In genomic region chr6:55012516-55012915, GRCm38 (mm10) we compare ENCODE assay signal across 25 mouse cellular contexts.
"Had no signal": no experiment of that assay in that cellular context is flagged by ENCODE, and none has a peak within 500 bp of the region (broad histone marks: within the 10 kb centered on the region; RNA-seq: fewer than 3 reads in every experiment).

No protein-coding gene starts in this region.

- H3K27ac ChIP-seq: embryonic facial prominence, embryonic 10.5 days; embryonic facial prominence, embryonic 12.5 days; embryonic facial prominence, embryonic 13.5 days; embryonic facial prominence, embryonic 15.5 days; forebrain, embryonic 10.5 days; forebrain, embryonic 12.5 days; forebrain, embryonic 13.5 days; forebrain, embryonic 15.5 days; gastrocnemius, adult 2 months; heart, adult 2 months had no signal

- H3K36me3 ChIP-seq: embryonic facial prominence, embryonic 10.5 days; embryonic facial prominence, embryonic 12.5 days; embryonic facial prominence, embryonic 13.5 days; embryonic facial prominence, embryonic 15.5 days; forebrain, embryonic 10.5 days; forebrain, embryonic 12.5 days; forebrain, embryonic 15.5 days had no signal

- H3K9me3 ChIP-seq: embryonic facial prominence, embryonic 12.5 days; embryonic facial prominence, embryonic 13.5 days; embryonic facial prominence, embryonic 15.5 days; forebrain, embryonic 13.5 days; forebrain, embryonic 15.5 days had no signal

- DNase-seq: cerebellum, adult 8-10 months; cerebellum, adult 9-10 months; cerebellum, adult 9-11 months; cerebellum, postnatal 10 days; cerebellum, postnatal 14 days; cerebellum, postnatal 25 days; cerebellum, postnatal 36 days; embryo, embryonic 11 days; forebrain, postnatal 0 days; gastrocnemius, adult 2 months; gastrocnemius, postnatal 10 days; gastrocnemius, postnatal 14 days; gastrocnemius, postnatal 25 days; gastrocnemius, postnatal 36 days; heart, adult 18-20 months; heart, adult 2 months had no signal

- H3K4me3 ChIP-seq: embryonic facial prominence, embryonic 10.5 days; embryonic facial prominence, embryonic 12.5 days; embryonic facial prominence, embryonic 13.5 days; embryonic facial prominence, embryonic 15.5 days; erythroblast, embryonic 14.5 days; forebrain, embryonic 10.5 days; forebrain, embryonic 12.5 days; forebrain, embryonic 13.5 days; forebrain, embryonic 15.5 days; gastrocnemius, adult 2 months; heart, adult 2 months had no signal

- H3K27me3 ChIP-seq: embryonic facial prominence, embryonic 15.5 days had no signal
